Mouse (Mus musculus): ENCODE measurements at regions not wholly inside any gene's neighbourhood (a gene's known extent, or its start where the extent isn't known, plus 50 kb on each side); places are given as distances from the start of the nearest gene placed in this dataset.
A peak's percentile ranks its signal among the peaks of the same experiment; 100 is the strongest.

DNA sequence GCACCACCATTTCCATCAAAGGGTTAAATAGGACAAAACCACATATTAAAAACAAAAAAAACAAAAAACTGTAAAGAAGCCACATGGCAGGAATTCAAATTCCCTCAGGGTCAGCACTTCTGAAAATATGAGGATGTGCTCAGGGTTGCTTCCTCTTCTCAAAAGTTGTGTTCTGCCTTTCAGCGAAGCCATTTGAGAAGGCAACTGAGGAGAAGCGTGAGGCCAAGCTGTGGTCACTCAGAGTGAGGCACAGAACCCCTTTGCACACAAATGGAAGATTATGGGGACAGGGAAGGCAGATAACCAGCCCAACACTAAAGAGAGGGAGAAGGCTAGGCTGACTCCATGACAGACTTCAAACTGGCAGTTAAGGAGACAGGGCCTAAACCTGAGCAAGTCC is 142.8 kb upstream of the Jade1 start:
- Histone ChIP-seq H3K4me3 (replicated peaks) (no peak overlapping the region), H3K36me3 (replicated peaks) (no peaks in the 10 kb centered on the region)

GRCm38 (mm10) chr3:41408821-41409737 is 146.5 kb upstream of the Jade1 start:
- ATAC-seq (ENCODE audit: insufficient read depth) = peak; percentile 44; the same call in 1 of the 2 replicates
- no peak overlapping the region for H3K27ac ChIP-seq (replicated peaks)
- 17% methylated on average over 15 of the region's 15 CpGs for WGBS (ENCODE audit: insufficient replicate concordance)
- H3K9me3 ChIP-seq (replicated peaks) = no peaks in the 10 kb centered on the region
- H3K4me2 ChIP-seq = peak overlapping the region; percentile 58
- no peaks in the 10 kb centered on the region for H3K27me3 ChIP-seq
- H3K36me3 ChIP-seq (replicated peaks) = no peaks in the 10 kb centered on the region
- H3K4me1 ChIP-seq (replicated peaks) = 0 out of 2 replicates have a peak, but pooled peaks cover 6% of the 10 kb centered on the region
- H3K9ac ChIP-seq = no peak overlapping the region
- H3K4me3 ChIP-seq (replicated peaks) = peak overlapping the region; percentile 32

More for the DNA sequence above, 142.8 kb upstream of the Jade1 start:
- no peak for ATAC-seq (ENCODE audit: insufficient read depth)
- Histone ChIP-seq H3K9me3 (replicated peaks) (no peaks in the 10 kb centered on the region), H3K4me2 (no peak overlapping the region), H3K27ac (replicated peaks) (no peak overlapping the region), H3K4me1 (replicated peaks) (0 out of 2 replicates have a peak, but pooled peaks cover 6% of the 10 kb centered on the region), H3K27me3 (no peaks in the 10 kb centered on the region), H3K9ac (no peak overlapping the region)
- WGBS (ENCODE audit: insufficient replicate concordance) = 36% methylated on average over 2 of the region's 2 CpGs

- Histone ChIP-seq H3K4me2 (peak overlapping the region; percentile 58), H3K4me3 (replicated peaks) (peak overlapping the region; percentile 32), H3K36me3 (replicated peaks) (no peaks in the 10 kb centered on the region), H3K9ac (no peak overlapping the region), H3K27me3 (no peaks in the 10 kb centered on the region), H3K4me1 (replicated peaks) (0 out of 2 replicates have a peak, but pooled peaks cover 6% of the 10 kb centered on the region), H3K9me3 (replicated peaks) (no peaks in the 10 kb centered on the region), H3K27ac (replicated peaks) (no peak overlapping the region)
- 10% methylated on average over 14 of the region's 14 CpGs for WGBS (ENCODE audit: insufficient replicate concordance)
- ATAC-seq (ENCODE audit: insufficient read depth) = peak; percentile 60
Measured at GRCm38 (mm10) chr3:41408423-41408820, 147.1 kb upstream of the Jade1 start.

- H3K27me3 ChIP-seq = no peaks in the 10 kb centered on the region
- H3K9me3 ChIP-seq (replicated peaks) = no peaks in the 10 kb centered on the region
- H3K4me2 ChIP-seq = peak overlapping the region; percentile 58; the same call in 1 of the 2 replicates
- H3K4me1 ChIP-seq (replicated peaks) = 0 out of 2 replicates have a peak, but pooled peaks cover 6% of the 10 kb centered on the region
- H3K36me3 ChIP-seq (replicated peaks) = no peaks in the 10 kb centered on the region
- H3K9ac ChIP-seq = no peak overlapping the region
- WGBS (ENCODE audit: insufficient replicate concordance) = 59% methylated on average over 9 of the region's 9 CpGs
- H3K4me3 ChIP-seq (replicated peaks) = no peak overlapping the region
- no peak overlapping the region for H3K27ac ChIP-seq (replicated peaks)
- no peak for ATAC-seq (ENCODE audit: insufficient read depth)
Measured at GRCm38 (mm10) chr3:41407988-41408387, 147.5 kb upstream of the Jade1 start.

DNA sequence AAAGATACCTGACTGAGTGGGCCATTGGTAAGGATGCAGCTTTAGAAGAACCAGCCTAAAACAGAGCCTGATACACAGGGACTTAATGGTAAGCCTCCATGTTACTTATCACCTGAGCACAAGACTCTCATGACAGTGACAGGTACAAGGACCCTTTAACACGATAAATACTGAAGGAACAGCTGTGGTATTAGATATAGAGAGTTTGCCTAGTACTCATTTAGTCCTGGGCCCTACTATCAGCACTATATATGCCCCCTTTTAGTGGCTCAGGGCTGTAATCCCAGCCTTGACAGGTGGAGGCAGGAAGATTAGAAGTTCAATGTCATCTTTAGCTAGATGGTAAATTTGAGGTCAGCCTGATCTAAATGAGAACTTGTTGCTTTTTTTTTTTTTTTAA is 148.0 kb upstream of the Jade1 start:
- Histone ChIP-seq H3K4me1 (replicated peaks) (0 out of 2 replicates have a peak, but pooled peaks cover 6% of the 10 kb centered on the region), H3K27ac (replicated peaks) (no peak overlapping the region), H3K9me3 (replicated peaks) (no peaks in the 10 kb centered on the region), H3K27me3 (no peaks in the 10 kb centered on the region), H3K9ac (no peak overlapping the region), H3K4me3 (replicated peaks) (no peak overlapping the region), H3K4me2 (no peak overlapping the region), H3K36me3 (replicated peaks) (no peaks in the 10 kb centered on the region)
- no peak for ATAC-seq (ENCODE audit: insufficient read depth)
- 43% methylated on average over 1 of the region's 1 CpGs for WGBS (ENCODE audit: insufficient replicate concordance)

DNA sequence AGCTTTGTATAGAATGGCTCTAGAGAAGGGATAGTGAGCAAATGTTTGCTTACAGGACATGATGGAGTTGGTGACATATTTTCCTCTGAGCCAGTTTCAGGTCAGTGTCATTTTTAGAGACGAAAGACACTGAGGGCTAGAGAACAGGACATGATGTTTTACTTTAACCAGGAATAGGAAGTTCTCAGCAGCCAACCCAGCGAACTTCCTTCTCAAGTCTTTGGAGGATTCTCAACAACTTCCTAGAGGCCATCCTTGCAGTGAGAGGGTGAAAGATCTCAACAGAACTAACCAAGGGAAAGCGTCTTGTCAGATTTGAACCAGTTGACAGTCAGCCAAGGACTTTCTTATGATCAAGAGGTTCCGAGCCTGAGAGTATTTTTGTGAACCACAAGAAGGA is 153.7 kb upstream of the Jade1 start:
- Histone ChIP-seq H3K9ac (no peak overlapping the region), H3K4me3 (replicated peaks) (no peak overlapping the region), H3K27ac (replicated peaks) (no peak overlapping the region), H3K4me1 (replicated peaks) (no peaks in the 10 kb centered on the region), H3K9me3 (replicated peaks) (no peaks in the 10 kb centered on the region), H3K4me2 (no peak overlapping the region), H3K36me3 (replicated peaks) (no peaks in the 10 kb centered on the region), H3K27me3 (no peaks in the 10 kb centered on the region)
- no peak for ATAC-seq (ENCODE audit: insufficient read depth)
- 44% methylated on average over 4 of the region's 4 CpGs for WGBS (ENCODE audit: insufficient replicate concordance)

GRCm38 (mm10) chr3:41389868-41390267 is 165.7 kb upstream of the Jade1 start:
- H3K4me3 ChIP-seq (replicated peaks) = no peak overlapping the region
- no peak overlapping the region for H3K27ac ChIP-seq (replicated peaks)
- WGBS (ENCODE audit: insufficient replicate concordance) = 26% methylated on average over 6 of the region's 6 CpGs
- H3K36me3 ChIP-seq (replicated peaks) = no peaks in the 10 kb centered on the region
- H3K27me3 ChIP-seq = no peaks in the 10 kb centered on the region
- ATAC-seq (ENCODE audit: insufficient read depth) = no peak
- H3K9ac ChIP-seq = no peak overlapping the region
- H3K9me3 ChIP-seq (replicated peaks) = no peaks in the 10 kb centered on the region
- H3K4me1 ChIP-seq (replicated peaks) = no peaks in the 10 kb centered on the region
- no peak overlapping the region for H3K4me2 ChIP-seq

GRCm38 (mm10) chr3:41387469-41388212 is 167.9 kb upstream of the Jade1 start:
- no peaks in the 10 kb centered on the region for H3K27me3 ChIP-seq
- H3K27ac ChIP-seq (replicated peaks) = no peak overlapping the region
- 63% methylated on average over 9 of the region's 9 CpGs for WGBS (ENCODE audit: insufficient replicate concordance)
- no peaks in the 10 kb centered on the region for H3K4me1 ChIP-seq (replicated peaks)
- no peak overlapping the region for H3K4me3 ChIP-seq (replicated peaks)
- ATAC-seq (ENCODE audit: insufficient read depth) = no peak
- no peak overlapping the region for H3K4me2 ChIP-seq
- H3K9ac ChIP-seq = no peak overlapping the region
- H3K9me3 ChIP-seq (replicated peaks) = no peaks in the 10 kb centered on the region
- H3K36me3 ChIP-seq (replicated peaks) = no peaks in the 10 kb centered on the region

DNA sequence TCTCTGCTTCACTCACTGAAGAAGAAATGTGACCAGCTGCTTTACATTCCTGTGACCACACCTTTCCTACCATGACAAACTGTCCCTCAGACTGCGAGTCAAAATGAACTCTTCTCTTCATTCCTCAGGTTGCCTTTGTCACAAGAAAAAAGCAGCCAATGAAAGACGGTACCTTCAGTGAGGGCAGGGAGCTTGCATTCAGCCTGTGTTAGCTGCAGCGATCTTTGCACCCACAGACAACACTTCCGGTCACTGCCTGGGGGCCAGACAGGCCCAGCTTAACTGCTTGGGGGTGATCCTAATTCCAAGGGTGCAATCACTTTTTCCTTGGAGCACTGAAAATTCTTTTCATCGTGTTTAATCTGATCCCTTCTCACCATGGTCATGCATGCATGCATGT is 169.2 kb upstream of the Jade1 start:
- no peaks in the 10 kb centered on the region for H3K9me3 ChIP-seq (replicated peaks)
- H3K4me2 ChIP-seq = no peak overlapping the region
- no peak overlapping the region for H3K9ac ChIP-seq
- no peak for ATAC-seq (ENCODE audit: insufficient read depth)
- no peak overlapping the region for H3K4me3 ChIP-seq (replicated peaks)
- H3K36me3 ChIP-seq (replicated peaks) = no peaks in the 10 kb centered on the region
- WGBS (ENCODE audit: insufficient replicate concordance) = 50% methylated on average over 5 of the region's 5 CpGs
- no peaks in the 10 kb centered on the region for H3K4me1 ChIP-seq (replicated peaks)
- no peak overlapping the region for H3K27ac ChIP-seq (replicated peaks)
- no peaks in the 10 kb centered on the region for H3K27me3 ChIP-seq

DNA sequence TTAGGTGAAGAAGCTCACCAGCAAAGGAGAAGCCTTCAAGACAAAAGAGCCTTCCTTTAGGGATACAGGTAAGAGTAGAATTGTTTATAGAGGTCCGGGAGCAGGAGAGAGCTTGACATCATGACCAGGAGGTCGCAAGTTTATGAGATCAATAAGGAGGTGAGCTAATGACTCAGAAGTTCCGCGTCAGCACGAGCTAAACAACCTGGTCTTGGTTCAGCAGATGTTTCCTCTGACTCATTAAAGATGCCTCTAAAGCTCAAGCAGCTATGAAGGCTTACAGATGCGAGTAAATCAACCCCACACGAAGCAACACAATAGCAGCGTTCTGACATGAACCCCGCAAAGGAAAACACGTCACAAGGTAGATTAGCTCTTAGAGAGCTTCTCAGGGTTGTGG is 171.1 kb upstream of the Jade1 start:
- Histone ChIP-seq H3K9ac (no peak overlapping the region), H3K4me2 (no peak overlapping the region), H3K4me1 (replicated peaks) (no peaks in the 10 kb centered on the region), H3K36me3 (replicated peaks) (no peaks in the 10 kb centered on the region), H3K9me3 (replicated peaks) (no peaks in the 10 kb centered on the region), H3K27me3 (no peaks in the 10 kb centered on the region), H3K27ac (replicated peaks) (no peak overlapping the region), H3K4me3 (replicated peaks) (no peak overlapping the region)
- WGBS (ENCODE audit: insufficient replicate concordance) = 51% methylated on average over 10 of the region's 10 CpGs
- ATAC-seq (ENCODE audit: insufficient read depth) = no peak

DNA sequence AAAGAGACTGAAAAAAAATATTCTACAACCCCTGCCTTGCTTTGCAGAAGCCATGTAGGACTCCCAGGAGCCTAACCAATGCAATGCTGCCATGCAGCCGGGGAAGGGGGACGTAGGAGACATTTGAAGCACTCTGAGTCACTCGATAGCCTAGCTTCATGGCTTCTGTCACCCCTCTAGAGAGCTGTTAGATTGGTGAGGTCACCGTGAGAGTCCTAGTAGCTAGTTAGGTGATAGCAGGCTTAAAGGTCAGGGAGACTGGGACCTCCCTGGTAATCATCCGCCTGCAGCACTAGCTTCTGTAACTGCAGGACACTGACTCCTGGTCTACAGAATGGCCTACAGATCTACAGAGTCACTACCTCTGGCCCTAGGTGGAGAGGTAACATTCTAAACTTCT is 177.0 kb upstream of the Jade1 start:
- 56% methylated on average over 5 of the region's 5 CpGs for WGBS (ENCODE audit: insufficient replicate concordance)
- no peaks in the 10 kb centered on the region for H3K27me3 ChIP-seq
- ATAC-seq (ENCODE audit: insufficient read depth) = no peak

More for the DNA sequence above, 177.0 kb upstream of the Jade1 start:
- no peak overlapping the region for H3K4me2 ChIP-seq
- no peak overlapping the region for H3K27ac ChIP-seq (replicated peaks)
- H3K9me3 ChIP-seq (replicated peaks) = no peaks in the 10 kb centered on the region
- no peaks in the 10 kb centered on the region for H3K4me1 ChIP-seq (replicated peaks)
- no peaks in the 10 kb centered on the region for H3K36me3 ChIP-seq (replicated peaks)
- no peak overlapping the region for H3K4me3 ChIP-seq (replicated peaks)
- H3K9ac ChIP-seq = no peak overlapping the region

Data from liver, embryonic 15.5 days (tissue).